Mouse (Mus musculus) midbrain, embryonic 16.5 days (tissue): ENCODE measurements around the gene Nrxn2. TPM values are rescaled to one million over a fixed set of nuclear protein-coding genes. Genes with fewer than 3 reads are reported as not detected.

Experiments used
- ATAC-seq: fragments of 200-750 bp; cut with Nextera tagmentation; 2 replicates; pipeline ENCODE4 v1.8.0; 2017; ENCODE audit warnings: moderate TSS enrichment
- H3K27ac ChIP-seq: fragments of 300-500 bp; sonication (generic); 2 replicates; pipeline ENCODE4 v1.5.1; 2014; ENCODE audit warnings: mild to moderate bottlenecking, low read length, mixed read lengths
- H3K27me3 ChIP-seq: fragments of 300-500 bp; sonication (generic); 2 replicates; pipeline ENCODE4 v1.6.1; 2014; ENCODE audit warnings: low read depth, low read length, mixed read lengths; ENCODE audit not compliant: control insufficient read depth, insufficient read depth
- H3K36me3 ChIP-seq: fragments of 300-500 bp; sonication (generic); 2 replicates; pipeline ENCODE4 v1.6.1; 2014; ENCODE audit warnings: mild to moderate bottlenecking, low read length, moderate library complexity, mixed read lengths; ENCODE audit not compliant: control insufficient read depth, insufficient read depth
- H3K4me1 ChIP-seq: fragments of 300-500 bp; sonication (generic); 2 replicates; pipeline ENCODE4 v1.6.1; 2014; ENCODE audit warnings: mild to moderate bottlenecking, low read length, mixed read lengths; ENCODE audit not compliant: control insufficient read depth, insufficient read depth
- H3K4me2 ChIP-seq: fragments of 300-500 bp; sonication (generic); 2 replicates; pipeline ENCODE4 v1.6.1; 2014; ENCODE audit warnings: mild to moderate bottlenecking, low read length, mixed read lengths
- H3K4me3 ChIP-seq: fragments of 300-500 bp; sonication (generic); 2 replicates; pipeline ENCODE4 v1.5.1; 2014; ENCODE audit warnings: low read depth, mild to moderate bottlenecking, low read length, moderate library complexity, mixed read lengths
- H3K9ac ChIP-seq: fragments of 300-500 bp; sonication (generic); 2 replicates; pipeline ENCODE4 v1.6.1; 2014; ENCODE audit warnings: low read depth, low read length, mixed read lengths
- H3K9me3 ChIP-seq: fragments of 300-500 bp; sonication (generic); replicated peaks from 2 replicates; pipeline ENCODE4 v1.6.1; 2014; ENCODE audit warnings: mild to moderate bottlenecking, low read length, mixed read lengths; ENCODE audit not compliant: control insufficient read depth, poor library complexity, severe bottlenecking
- WGBS: fragments of 180-500 bp; shearing (Covaris S2); extraction: QIAGEN DNeasy Blood & Tissue Kit; methylation state at CpG from one replicate; pipeline ENCODE4 v1.1.7; 2014; 5-methylcytosine and 5-hydroxymethylcytosine counted together
- polyA plus RNA-seq: library from polyadenylated mRNA; unstranded; fragments of >200 nt; fragmentation: Nextera tagmentation; extraction: Ambion mirVana; gene quantifications from 2 replicates; pipeline ENCODE4 v1.2.1, GENCODE M21; 2015

Nrxn2 gene
- polyA plus RNA-seq, 1 experiment from 2014 or later, result 37.5 TPM

DNA sequence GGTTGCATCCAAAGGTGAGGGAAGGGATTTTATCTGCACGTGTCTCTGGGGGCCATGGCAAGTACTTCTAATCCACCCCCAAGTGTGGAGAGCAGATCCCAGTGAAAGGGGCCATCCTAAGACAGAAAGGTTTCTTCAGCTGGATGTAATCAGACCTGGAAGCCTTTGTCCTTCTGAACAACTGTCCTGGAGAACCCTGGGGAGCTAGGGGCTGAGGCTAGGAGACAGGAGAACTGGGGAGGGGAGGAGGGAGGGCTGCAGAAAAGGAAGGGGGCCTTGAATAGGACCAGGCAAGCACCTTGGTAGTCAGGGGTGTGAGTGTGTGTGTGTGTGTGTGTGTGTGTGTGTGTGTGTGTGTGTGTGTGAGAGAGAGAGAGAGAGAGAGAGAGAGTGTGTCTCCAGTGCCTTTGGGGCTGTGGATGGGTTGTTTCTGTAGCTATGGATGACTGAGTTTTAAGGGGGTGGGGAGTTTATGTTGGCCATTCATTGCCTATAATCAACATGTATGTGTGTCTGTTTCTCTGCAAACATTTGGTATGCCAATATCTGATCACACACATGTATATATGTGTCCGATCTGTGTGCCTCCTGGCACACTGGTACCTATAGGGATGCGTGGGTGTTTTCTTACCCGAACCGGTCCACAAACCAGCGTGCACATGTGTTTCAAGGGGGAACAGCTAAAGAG is 78.1 kb downstream of the Nrxn2 start:
- H3K4me3 ChIP-seq, result peak overlapping the region; percentile 91
- H3K9me3 ChIP-seq, result no peaks in the 10 kb centered on the region
- H3K4me1 ChIP-seq, result peaks cover 39% of the 10 kb centered on the region
- 7% methylated on average over 6 of the region's 6 CpGs for WGBS
- H3K9ac ChIP-seq, result peak overlapping the region; percentile 64
- H3K27ac ChIP-seq, result peak overlapping the region; percentile 97
- H3K36me3 ChIP-seq, result peaks cover under 1% of the 10 kb centered on the region; the same call in 1 of the 2 replicates
- H3K27me3 ChIP-seq, result no peaks in the 10 kb centered on the region
- peak; percentile 39 for ATAC-seq
- H3K4me2 ChIP-seq, result peak overlapping the region; percentile 91

DNA sequence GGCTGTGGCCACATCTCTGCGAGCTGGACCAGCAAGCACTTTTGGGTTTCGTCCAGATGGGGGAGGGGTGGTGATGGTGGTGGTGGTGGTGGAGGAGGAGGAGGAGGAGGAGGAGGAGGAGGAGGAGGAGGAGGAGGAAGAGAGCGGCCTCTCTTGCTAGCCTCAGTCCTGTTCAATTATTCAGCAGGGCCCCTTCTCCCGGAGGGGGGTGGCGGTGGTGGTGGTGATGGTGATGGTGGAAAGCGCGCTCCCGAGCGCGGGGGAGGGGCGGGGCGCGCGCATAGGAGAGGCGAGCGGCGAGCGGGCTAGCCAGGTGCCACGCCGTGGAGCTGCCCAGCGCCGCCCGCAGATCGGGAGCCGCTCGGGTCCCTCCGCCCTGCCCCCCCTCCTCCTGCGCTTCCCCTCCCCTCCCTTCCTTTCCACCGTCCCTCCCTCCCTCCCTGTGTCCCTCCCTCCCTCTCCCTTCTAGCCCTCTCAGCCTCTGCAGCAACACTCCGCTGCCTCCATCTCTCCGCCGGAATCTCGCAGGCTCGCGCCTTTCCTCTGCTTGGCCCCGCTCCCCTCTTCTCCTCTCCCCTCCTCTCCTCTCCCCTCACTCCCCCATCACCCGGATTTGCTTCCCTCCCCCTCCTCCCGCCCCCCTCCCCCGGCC is 78.7 kb downstream of the Nrxn2 start:
- peak; percentile 69 for ATAC-seq
- peaks cover 41% of the 10 kb centered on the region for H3K4me1 ChIP-seq
- no peaks in the 10 kb centered on the region for H3K9me3 ChIP-seq

DNA sequence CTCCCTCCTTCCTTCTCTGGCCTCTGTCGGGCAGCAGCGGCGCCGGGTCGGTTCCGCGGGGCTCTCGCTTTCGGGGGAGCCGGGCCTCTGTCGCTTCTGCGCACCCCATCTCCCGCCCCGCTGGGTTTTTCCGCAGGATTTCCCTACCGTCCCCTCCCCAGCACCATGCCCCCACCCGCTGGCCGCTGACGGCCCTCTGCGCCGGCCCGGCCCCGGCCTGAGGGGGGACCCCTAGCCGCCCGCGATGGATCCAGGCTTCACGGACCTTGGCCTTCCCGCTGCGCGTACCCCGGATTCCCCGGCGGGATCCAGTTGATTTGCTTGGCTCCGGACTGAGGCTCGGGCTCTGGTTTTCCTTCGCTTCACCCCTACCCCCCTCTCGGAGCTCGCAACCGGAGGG is 79.3 kb downstream of the Nrxn2 start:
- peak; percentile 27 for ATAC-seq
- Histone ChIP-seq H3K9ac (peak overlapping the region; percentile 99), H3K9me3 (no peaks in the 10 kb centered on the region), H3K4me2 (peak overlapping the region; percentile 91), H3K4me1 (peaks cover 40% of the 10 kb centered on the region), H3K27me3 (no peaks in the 10 kb centered on the region), H3K4me3 (peak overlapping the region; percentile 91), H3K27ac (peak overlapping the region; percentile 97), H3K36me3 (no peaks in the 10 kb centered on the region; the same call in 1 of the 2 replicates)
- 1% methylated on average over 22 of the region's 39 CpGs for WGBS

More for the DNA sequence above, 78.7 kb downstream of the Nrxn2 start:
- Histone ChIP-seq H3K27ac (peak overlapping the region; percentile 97), H3K36me3 (no peaks in the 10 kb centered on the region; the same call in 1 of the 2 replicates), H3K9ac (peak overlapping the region; percentile 99), H3K4me2 (peak overlapping the region; percentile 91), H3K4me3 (peak overlapping the region; percentile 91), H3K27me3 (no peaks in the 10 kb centered on the region)
- WGBS, result 2% methylated on average over 7 of the region's 39 CpGs

DNA sequence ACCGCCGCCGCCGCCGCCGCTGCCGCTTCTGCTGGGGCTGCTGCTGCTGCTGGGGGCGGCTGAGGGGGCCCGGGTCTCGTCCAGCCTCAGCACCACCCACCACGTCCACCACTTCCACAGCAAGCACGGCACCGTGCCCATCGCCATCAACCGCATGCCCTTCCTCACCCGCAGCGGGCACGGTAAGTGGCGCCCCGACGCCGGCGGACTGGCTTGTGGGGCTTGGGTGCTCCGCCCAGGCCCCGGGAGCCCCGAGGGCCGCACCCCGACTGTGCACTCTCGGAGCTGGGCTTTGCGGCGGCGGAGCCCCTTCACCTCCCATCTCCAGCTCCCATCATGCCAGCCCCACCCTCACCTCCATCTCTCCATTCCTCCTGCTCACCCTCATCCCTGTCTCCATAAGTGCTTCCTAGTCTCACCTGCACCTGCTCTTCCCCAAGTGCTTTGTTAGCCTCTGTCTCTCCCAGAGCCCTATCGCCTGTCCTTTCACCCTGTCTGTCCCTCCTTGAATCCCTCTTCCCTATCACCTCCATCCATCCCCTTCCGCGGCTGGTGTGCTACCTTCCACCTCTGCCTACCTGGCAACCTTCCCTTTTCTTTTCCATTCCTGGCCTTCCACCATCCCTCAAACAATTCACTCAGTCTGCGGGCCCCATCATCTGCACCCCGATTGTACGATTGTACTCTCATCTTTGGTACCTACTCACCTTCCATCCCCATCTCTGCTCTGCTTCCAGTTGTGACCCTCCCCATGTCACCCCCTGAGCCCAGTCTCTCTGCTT is 80.0 kb downstream of the Nrxn2 start:
- Histone ChIP-seq H3K36me3 (no peaks in the 10 kb centered on the region), H3K9ac (peak overlapping the region; percentile 99), H3K27ac (peak overlapping the region; percentile 97), H3K4me2 (peak overlapping the region; percentile 91), H3K4me1 (peaks cover 48% of the 10 kb centered on the region), H3K9me3 (no peaks in the 10 kb centered on the region), H3K4me3 (peak overlapping the region; percentile 91), H3K27me3 (no peaks in the 10 kb centered on the region)
- 8% methylated on average over 20 of the region's 38 CpGs for WGBS
- ATAC-seq, result no peak

DNA sequence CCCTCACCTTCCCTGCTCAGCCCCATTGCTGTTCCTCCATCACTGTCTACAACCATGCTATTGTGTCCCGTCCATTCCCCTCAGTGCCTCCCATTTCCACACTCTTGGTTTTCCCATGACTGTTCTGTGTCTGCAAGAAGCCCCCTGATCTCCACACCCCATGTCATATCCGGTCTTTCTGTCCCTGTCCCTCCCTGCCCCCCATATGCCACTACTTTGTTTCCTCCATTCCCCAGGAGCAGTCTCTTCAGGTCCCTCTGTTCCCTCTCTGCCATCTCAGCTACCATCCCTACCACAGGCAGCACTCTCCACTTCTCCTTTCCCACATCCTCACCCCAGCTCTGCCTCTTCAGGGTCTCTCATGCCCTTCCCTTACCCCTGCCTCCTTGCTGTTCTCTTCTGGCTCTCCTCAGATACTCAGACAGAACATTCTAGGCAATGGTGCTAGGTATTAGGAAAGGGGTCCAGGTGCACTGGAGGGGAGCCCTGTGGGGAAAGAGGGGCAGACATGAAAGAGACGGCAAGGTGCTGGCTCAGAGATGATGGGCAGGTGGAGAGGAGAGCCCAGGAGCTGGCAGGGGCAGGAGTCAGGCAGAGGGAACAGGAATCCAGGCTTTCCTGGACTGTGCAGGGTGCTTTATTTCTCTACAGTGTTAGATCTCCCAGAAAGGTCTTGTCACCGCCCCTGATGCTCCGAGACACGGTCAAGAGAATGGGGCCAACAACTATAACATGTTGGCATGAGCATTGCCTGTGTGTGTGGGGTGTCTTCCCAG is 81.5 kb downstream of the Nrxn2 start:
- ATAC-seq, result no peak
- 40% methylated on average over 6 of the region's 6 CpGs for WGBS
- peaks cover 61% of the 10 kb centered on the region for H3K4me1 ChIP-seq

DNA sequence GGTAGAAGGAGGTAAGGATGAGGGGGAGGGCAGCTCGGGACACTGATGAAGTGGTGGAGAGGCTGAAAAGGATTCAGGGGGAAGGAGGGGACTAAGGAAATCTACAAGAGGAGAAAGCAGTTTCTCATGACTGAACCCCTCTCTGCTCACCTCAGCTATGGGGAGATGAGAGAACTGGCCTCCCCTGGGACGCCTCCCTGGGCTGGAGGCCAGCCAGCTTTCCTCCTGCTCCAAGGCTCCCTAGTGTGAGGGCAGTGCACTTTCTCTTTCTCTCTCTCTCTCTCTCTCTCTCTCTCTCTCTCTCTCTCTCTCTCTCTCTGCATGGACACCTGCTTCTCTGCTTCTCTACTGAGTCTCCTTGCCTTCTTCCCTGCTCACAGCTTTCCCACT is 82.1 kb downstream of the Nrxn2 start:
- H3K9me3 ChIP-seq, result no peaks in the 10 kb centered on the region
- peak overlapping the region; percentile 99 for H3K9ac ChIP-seq
- H3K36me3 ChIP-seq, result peaks cover 8% of the 10 kb centered on the region; the same call in 1 of the 2 replicates
- peak overlapping the region; percentile 97; the same call in 1 of the 2 replicates for H3K27ac ChIP-seq
- H3K27me3 ChIP-seq, result no peaks in the 10 kb centered on the region
- H3K4me1 ChIP-seq, result peaks cover 55% of the 10 kb centered on the region
- 24% methylated on average over 2 of the region's 2 CpGs for WGBS
- peak overlapping the region; percentile 91 for H3K4me2 ChIP-seq
- peak overlapping the region; percentile 91 for H3K4me3 ChIP-seq
- ATAC-seq, result no peak

More for the DNA sequence above, 81.5 kb downstream of the Nrxn2 start:
- peak overlapping the region; percentile 97 for H3K27ac ChIP-seq
- H3K9me3 ChIP-seq, result no peaks in the 10 kb centered on the region
- peaks cover 4% of the 10 kb centered on the region; the same call in 1 of the 2 replicates for H3K36me3 ChIP-seq
- H3K9ac ChIP-seq, result peak overlapping the region; percentile 99
- peak overlapping the region; percentile 91 for H3K4me2 ChIP-seq
- peak overlapping the region; percentile 91 for H3K4me3 ChIP-seq
- H3K27me3 ChIP-seq, result no peaks in the 10 kb centered on the region

DNA sequence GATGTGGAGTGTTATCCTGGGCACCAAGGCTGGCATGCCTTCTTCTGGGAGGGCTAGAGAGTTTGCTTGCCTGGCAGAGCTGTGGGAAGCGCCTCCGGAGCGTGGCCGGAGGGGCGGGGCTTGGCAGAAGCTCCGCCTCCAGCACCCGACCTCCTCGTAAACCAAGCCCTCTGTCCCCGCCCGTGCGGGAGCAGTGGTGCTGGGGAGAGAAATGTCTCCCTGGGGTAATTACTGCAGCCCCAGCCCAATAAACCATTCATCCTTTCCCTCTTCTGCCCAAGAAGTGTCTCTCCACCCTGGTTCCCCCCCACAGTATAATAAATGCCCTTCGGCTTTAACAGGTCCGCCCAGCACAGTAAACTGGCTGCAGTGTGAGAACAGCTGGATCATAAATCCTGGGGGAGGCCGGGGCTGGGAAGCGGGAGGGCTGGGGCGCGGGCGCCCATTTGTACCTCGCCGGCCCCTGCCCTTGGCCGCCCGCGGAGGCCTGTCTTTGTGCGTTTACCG is 83.6 kb downstream of the Nrxn2 start:
- Histone ChIP-seq H3K4me2 (peak overlapping the region; percentile 91), H3K9ac (peak overlapping the region; percentile 66), H3K4me1 (peaks cover 43% of the 10 kb centered on the region), H3K4me3 (peak overlapping the region; percentile 91), H3K9me3 (no peaks in the 10 kb centered on the region), H3K36me3 (peaks cover 12% of the 10 kb centered on the region; the same call in 1 of the 2 replicates), H3K27me3 (no peaks in the 10 kb centered on the region), H3K27ac (peak overlapping the region; percentile 85)
- peak; percentile 36 for ATAC-seq
- WGBS, result 0% methylated on average over 25 of the region's 25 CpGs
